Mouse (Mus musculus) embryonic facial prominence, embryonic 15.5 days (tissue): ENCODE results near the gene Btaf1. TPM values are rescaled to one million over a fixed set of nuclear protein-coding genes. Genes with fewer than 3 reads are reported as not detected.

Source experiments
- ATAC-seq: fragments of 200-750 bp; cut with Nextera tagmentation; 2 replicates; pipeline ENCODE4 v1.8.0; 2017; ENCODE audit warnings: low read depth, moderate TSS enrichment; ENCODE audit not compliant: insufficient number of reproducible peaks, low FRiP score, low TSS enrichment
- H3K27ac ChIP-seq: fragments of 300-500 bp; sonication (generic); replicated peaks from 2 replicates; pipeline ENCODE4 v1.5.1; 2015; ENCODE audit warnings: mild to moderate bottlenecking, inconsistent platforms
- H3K27me3 ChIP-seq: fragments of 300-500 bp; sonication (generic); 2 replicates; pipeline ENCODE4 v1.6.1; 2015; ENCODE audit warnings: inconsistent platforms
- H3K36me3 ChIP-seq: fragments of 300-500 bp; sonication (generic); 2 replicates; pipeline ENCODE4 v1.6.1; 2015; ENCODE audit warnings: mild to moderate bottlenecking, inconsistent platforms
- H3K4me1 ChIP-seq: fragments of 300-500 bp; sonication (generic); 2 replicates; pipeline ENCODE4 v1.6.1; 2015; ENCODE audit warnings: inconsistent platforms
- H3K4me2 ChIP-seq: fragments of 300-500 bp; sonication (generic); replicated peaks from 2 replicates; pipeline ENCODE4 v1.6.1; 2015; ENCODE audit warnings: mild to moderate bottlenecking, inconsistent platforms
- H3K4me3 ChIP-seq: fragments of 300-500 bp; sonication (generic); replicated peaks from 2 replicates; pipeline ENCODE4 v1.5.1; 2015; ENCODE audit warnings: mild to moderate bottlenecking, inconsistent platforms
- H3K9ac ChIP-seq: fragments of 300-500 bp; sonication (generic); 2 replicates; pipeline ENCODE4 v1.6.1; 2015; ENCODE audit warnings: inconsistent platforms
- H3K9me3 ChIP-seq: fragments of 300-500 bp; sonication (generic); replicated peaks from 2 replicates; pipeline ENCODE4 v1.6.1; 2016; ENCODE audit warnings: inconsistent platforms
- WGBS: fragments of 180-500 bp; shearing (Covaris S2); methylation state at CpG from one replicate; pipeline ENCODE4 v1.1.7; 2015; 5-methylcytosine and 5-hydroxymethylcytosine counted together
- polyA plus RNA-seq: library from polyadenylated mRNA; unstranded; fragments of >200 nt; fragmentation: Nextera tagmentation; extraction: Ambion mirVana; gene quantifications from 2 replicates; pipeline ENCODE4 v1.2.1, GENCODE M21; 2015

The Btaf1 gene
- polyA plus RNA-seq, 1 experiment from 2014 or later: 9.0 TPM

DNA sequence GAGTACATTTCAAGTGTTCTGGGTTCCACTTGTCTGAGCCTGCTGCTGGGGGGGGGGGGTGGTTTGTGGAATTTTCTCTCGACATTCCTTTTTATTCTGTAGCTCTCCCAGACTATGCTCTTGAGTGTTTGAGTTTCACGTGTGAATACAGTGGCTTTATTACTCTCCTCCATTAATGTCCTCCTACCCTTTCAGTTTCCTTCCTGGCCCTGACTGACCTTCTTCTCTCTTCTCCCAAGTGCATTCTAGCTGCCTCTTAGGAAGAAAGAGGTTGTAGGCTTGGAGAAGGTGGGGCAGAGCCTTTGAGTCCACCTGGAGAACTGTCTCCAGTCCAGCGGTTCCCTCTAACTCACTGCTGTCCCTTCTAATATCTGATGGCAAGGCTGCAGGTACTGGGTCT, 2.9 kb upstream of the Btaf1 start:
- no peaks in the 10 kb centered on the region for H3K27me3 ChIP-seq
- H3K4me1 ChIP-seq: peaks cover 19% of the 10 kb centered on the region; the same call in 1 of the 2 replicates
- H3K9ac ChIP-seq: no peak overlapping the region
- no peak overlapping the region for H3K4me3 ChIP-seq
- no peak overlapping the region for H3K27ac ChIP-seq
- 47% methylated on average over 3 of the region's 3 CpGs for WGBS
- no peak for ATAC-seq
- no peaks in the 10 kb centered on the region for H3K36me3 ChIP-seq
- H3K4me2 ChIP-seq: no peak overlapping the region
- no peaks in the 10 kb centered on the region for H3K9me3 ChIP-seq

GRCm38 (mm10) chr19:36926553-36927236, 816 bp downstream of the Btaf1 start:
- H3K36me3 ChIP-seq: no peaks in the 10 kb centered on the region
- WGBS: 2% methylated on average over 26 of the region's 26 CpGs
- peak overlapping the region; percentile 93 for H3K9ac ChIP-seq
- H3K4me2 ChIP-seq: peak overlapping the region; percentile 79
- ATAC-seq: no peak
- peak overlapping the region; percentile 98 for H3K27ac ChIP-seq
- peaks cover 19% of the 10 kb centered on the region; the same call in 1 of the 2 replicates for H3K4me1 ChIP-seq
- no peaks in the 10 kb centered on the region for H3K27me3 ChIP-seq
- H3K9me3 ChIP-seq: no peaks in the 10 kb centered on the region
- H3K4me3 ChIP-seq: peak overlapping the region; percentile 95

- Histone ChIP-seq H3K9ac (no peak overlapping the region), H3K36me3 (no peaks in the 10 kb centered on the region), H3K9me3 (no peaks in the 10 kb centered on the region), H3K4me3 (0 out of 2 replicates have a peak overlapping the region, but pooled peaks have one; percentile 95), H3K27ac (no peak overlapping the region), H3K4me2 (peak overlapping the region; percentile 79; the same call in 1 of the 2 replicates), H3K27me3 (no peaks in the 10 kb centered on the region), H3K4me1 (peaks cover 19% of the 10 kb centered on the region; the same call in 1 of the 2 replicates)
- WGBS: 46% methylated on average over 6 of the region's 6 CpGs
- ATAC-seq: no peak
Measured at GRCm38 (mm10) chr19:36927800-36928361, 2.0 kb downstream of the Btaf1 start.

DNA sequence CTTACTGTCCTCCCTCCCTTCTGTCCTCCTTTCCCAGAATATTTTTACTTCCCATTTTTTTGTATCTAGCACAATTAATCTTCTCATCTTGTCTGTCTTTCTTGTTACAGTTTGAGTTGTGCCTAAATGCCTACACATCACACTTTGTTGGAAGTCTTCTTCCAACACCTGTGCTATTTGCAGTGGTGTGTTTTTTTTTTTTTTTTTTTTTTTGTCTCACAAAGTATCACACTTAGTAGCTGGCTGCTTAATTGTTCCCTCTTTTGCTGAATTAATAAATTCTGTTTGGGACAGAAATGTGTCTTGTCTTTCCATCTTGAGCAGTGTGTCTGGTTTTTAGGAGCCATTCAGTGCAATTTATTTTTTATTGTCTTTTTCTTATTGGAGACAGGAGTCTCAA, 3.9 kb downstream of the Btaf1 start:
- H3K36me3 ChIP-seq: no peaks in the 10 kb centered on the region
- H3K9me3 ChIP-seq: no peaks in the 10 kb centered on the region
- no peak overlapping the region for H3K4me2 ChIP-seq
- H3K27me3 ChIP-seq: no peaks in the 10 kb centered on the region
- H3K4me3 ChIP-seq: no peak overlapping the region
- H3K9ac ChIP-seq: no peak overlapping the region
- no peak for ATAC-seq
- H3K4me1 ChIP-seq: peaks cover 17% of the 10 kb centered on the region; the same call in 1 of the 2 replicates
- H3K27ac ChIP-seq: no peak overlapping the region

DNA sequence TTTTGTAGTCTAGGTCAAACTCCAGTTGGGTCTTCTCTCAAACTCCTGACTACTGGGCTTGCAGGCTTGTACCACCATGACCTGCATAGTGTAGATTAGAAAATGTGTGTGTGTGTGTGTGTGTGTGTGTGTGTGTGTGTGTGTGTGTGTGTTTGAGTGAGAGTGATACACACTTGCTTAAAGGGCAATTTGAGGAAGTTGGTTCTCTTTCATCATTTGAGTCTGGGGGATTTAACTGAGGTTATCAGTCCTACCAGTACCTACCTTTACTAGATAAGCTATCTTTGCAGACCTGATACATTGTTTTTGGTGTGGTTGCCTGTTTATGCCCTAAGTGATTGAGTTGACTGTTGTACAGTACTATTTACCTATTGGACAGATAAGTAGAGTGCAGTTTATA, 6.2 kb downstream of the Btaf1 start:
- no peak overlapping the region for H3K4me2 ChIP-seq
- no peak overlapping the region for H3K9ac ChIP-seq
- no peak overlapping the region for H3K27ac ChIP-seq
- ATAC-seq: no peak
- no peaks in the 10 kb centered on the region for H3K36me3 ChIP-seq
- H3K4me3 ChIP-seq: no peak overlapping the region
- H3K4me1 ChIP-seq: 0 out of 2 replicates have a peak, but pooled peaks cover 10% of the 10 kb centered on the region
- H3K27me3 ChIP-seq: no peaks in the 10 kb centered on the region
- H3K9me3 ChIP-seq: no peaks in the 10 kb centered on the region

- Histone ChIP-seq H3K9me3 (no peaks in the 10 kb centered on the region), H3K4me2 (no peak overlapping the region), H3K27ac (no peak overlapping the region), H3K36me3 (no peaks in the 10 kb centered on the region), H3K9ac (no peak overlapping the region), H3K27me3 (no peaks in the 10 kb centered on the region), H3K4me3 (no peak overlapping the region), H3K4me1 (0 out of 2 replicates have a peak, but pooled peaks cover 9% of the 10 kb centered on the region)
- ATAC-seq: no peak
- WGBS: 80% methylated on average over 2 of the region's 2 CpGs
Measured at GRCm38 (mm10) chr19:36932613-36933012, 6.7 kb downstream of the Btaf1 start.

DNA sequence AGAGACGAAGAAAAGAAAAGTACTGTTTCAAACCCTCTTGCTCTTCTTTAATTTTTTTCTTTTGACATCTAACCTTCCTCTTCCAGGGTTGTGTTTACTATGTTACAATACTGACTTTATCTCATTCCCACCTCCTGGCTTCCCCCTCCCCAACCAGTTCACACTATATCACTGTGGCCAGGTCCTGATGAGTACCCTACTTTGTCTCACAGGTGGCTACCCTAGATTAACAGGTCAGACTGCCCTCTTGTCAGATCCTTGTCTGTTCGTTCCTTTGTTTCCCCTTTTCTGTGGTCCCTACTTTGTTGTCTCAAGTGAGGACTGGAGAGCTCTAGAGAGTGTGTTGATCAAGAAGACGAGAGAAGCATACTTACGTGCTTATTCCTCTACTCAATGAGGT, 10.4 kb downstream of the Btaf1 start:
- Histone ChIP-seq H3K4me3 (no peak overlapping the region), H3K9me3 (no peaks in the 10 kb centered on the region), H3K27me3 (no peaks in the 10 kb centered on the region), H3K36me3 (no peaks in the 10 kb centered on the region), H3K4me2 (no peak overlapping the region), H3K27ac (no peak overlapping the region), H3K4me1 (no peaks in the 10 kb centered on the region), H3K9ac (no peak overlapping the region)
- WGBS: 89% methylated on average over 4 of the region's 4 CpGs
- ATAC-seq: no peak

GRCm38 (mm10) chr19:36938008-36938407, 12.1 kb downstream of the Btaf1 start:
- Histone ChIP-seq H3K36me3 (no peaks in the 10 kb centered on the region), H3K4me3 (no peak overlapping the region), H3K27me3 (no peaks in the 10 kb centered on the region), H3K9me3 (no peaks in the 10 kb centered on the region), H3K27ac (no peak overlapping the region), H3K4me1 (no peaks in the 10 kb centered on the region), H3K4me2 (no peak overlapping the region), H3K9ac (no peak overlapping the region)
- ATAC-seq: no peak

DNA sequence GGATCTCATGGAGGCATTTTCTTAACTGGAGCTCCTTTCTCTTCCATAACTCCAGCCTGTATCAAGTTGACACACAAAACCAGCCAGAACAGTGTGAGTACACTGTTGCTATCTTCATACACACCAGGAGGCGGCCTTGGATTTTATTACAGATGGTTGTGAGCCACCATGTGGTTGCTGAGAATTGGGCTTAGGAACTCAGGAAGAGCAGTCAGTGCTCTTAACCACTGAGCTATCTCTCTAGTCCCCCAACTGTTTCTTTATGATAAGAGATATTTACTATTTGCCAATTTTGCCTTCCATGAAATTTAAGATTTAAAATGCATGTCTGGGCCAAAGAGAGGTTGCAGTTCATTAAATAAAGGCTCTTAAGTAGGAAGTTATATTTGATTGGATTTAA, 14.2 kb downstream of the Btaf1 start:
- H3K4me1 ChIP-seq: no peaks in the 10 kb centered on the region
- no peaks in the 10 kb centered on the region for H3K9me3 ChIP-seq
- no peak overlapping the region for H3K4me3 ChIP-seq
- H3K27ac ChIP-seq: no peak overlapping the region
- H3K9ac ChIP-seq: no peak overlapping the region
- H3K4me2 ChIP-seq: no peak overlapping the region
- no peaks in the 10 kb centered on the region for H3K36me3 ChIP-seq
- WGBS: 59% methylated on average over 1 of the region's 1 CpGs
- no peaks in the 10 kb centered on the region for H3K27me3 ChIP-seq
- no peak for ATAC-seq

GRCm38 (mm10) chr19:36953637-36954206, 27.8 kb downstream of the Btaf1 start:
- Histone ChIP-seq H3K27ac (no peak overlapping the region), H3K9me3 (no peaks in the 10 kb centered on the region), H3K4me3 (no peak overlapping the region), H3K4me1 (no peaks in the 10 kb centered on the region), H3K27me3 (no peaks in the 10 kb centered on the region), H3K36me3 (peaks cover 11% of the 10 kb centered on the region), H3K4me2 (no peak overlapping the region), H3K9ac (no peak overlapping the region)
- WGBS: 71% methylated on average over 4 of the region's 4 CpGs
- ATAC-seq: no peak

- peaks cover 20% of the 10 kb centered on the region for H3K36me3 ChIP-seq
Measured at GRCm38 (mm10) chr19:36958331-36958730, 32.5 kb downstream of the Btaf1 start.

More at GRCm38 (mm10) chr19:36958331-36958730, 32.5 kb downstream of the Btaf1 start:
- Histone ChIP-seq H3K9ac (no peak overlapping the region), H3K4me3 (no peak overlapping the region), H3K9me3 (no peaks in the 10 kb centered on the region), H3K27me3 (no peaks in the 10 kb centered on the region), H3K4me2 (no peak overlapping the region), H3K4me1 (no peaks in the 10 kb centered on the region), H3K27ac (no peak overlapping the region)
- ATAC-seq: no peak
- 87% methylated on average over 4 of the region's 4 CpGs for WGBS
